Mouse (Mus musculus): ENCODE data around the gene Vmn1r218.
"Not testable (repeated sequence)": the region's sequence is repeated elsewhere in the genome, so short reads cannot be mapped to it uniquely, and the experiment has no call there.

Vmn1r218 gene

GRCm38 (mm10) chr13:23133099-23133498, at the start of gene Vmn1r218:
Vmn1r218 (plus strand) TSS chr13:23133155.
- no peak for DNase-seq

DNA sequence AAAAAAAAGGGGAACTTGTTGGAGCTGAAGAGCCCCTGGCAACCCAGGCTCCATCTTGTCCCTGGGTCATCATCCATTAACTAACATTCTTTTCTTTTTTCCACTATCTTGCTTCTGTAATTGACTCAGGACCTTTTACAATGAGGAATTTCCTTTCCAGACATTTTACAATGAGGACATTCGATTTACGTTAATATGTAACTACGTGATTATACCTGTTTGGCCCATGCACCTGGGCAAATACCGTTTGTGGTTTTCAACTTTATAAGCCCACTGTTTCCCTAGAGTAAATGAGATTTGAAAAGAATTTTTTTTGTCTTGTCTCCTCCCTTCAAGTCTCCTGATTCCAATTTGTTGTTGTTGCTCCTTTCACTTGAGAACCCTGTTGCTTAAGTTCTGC, 38.6 kb upstream of the Vmn1r218 start:
- no peak for DNase-seq

DNA sequence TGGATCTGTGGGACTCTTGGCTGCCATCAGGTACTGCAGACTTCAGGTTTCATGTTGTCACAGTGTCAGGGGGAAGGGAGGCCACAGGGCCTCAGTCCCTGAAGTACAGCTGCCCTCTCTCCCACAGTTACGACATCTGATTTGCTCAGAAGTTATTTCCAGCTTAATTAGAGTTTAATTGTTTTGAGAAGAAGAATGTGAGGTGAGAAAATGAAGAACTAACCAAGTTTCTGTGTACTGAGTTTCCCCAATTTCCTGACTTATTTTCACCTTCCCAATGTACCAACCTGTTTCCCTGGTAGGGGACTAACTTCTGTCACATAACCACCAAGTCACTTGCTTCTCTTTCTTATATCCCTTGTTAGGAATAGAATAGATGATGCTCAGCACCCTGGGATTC, 14.8 kb upstream of the Vmn1r218 start, which contains the start of gene Vmn1r217:
Gene Vmn1r217, minus strand, starts transcription at position 101 of the 400 bp plus-strand sequence.
- not testable (repeated sequence) for DNase-seq

DNA sequence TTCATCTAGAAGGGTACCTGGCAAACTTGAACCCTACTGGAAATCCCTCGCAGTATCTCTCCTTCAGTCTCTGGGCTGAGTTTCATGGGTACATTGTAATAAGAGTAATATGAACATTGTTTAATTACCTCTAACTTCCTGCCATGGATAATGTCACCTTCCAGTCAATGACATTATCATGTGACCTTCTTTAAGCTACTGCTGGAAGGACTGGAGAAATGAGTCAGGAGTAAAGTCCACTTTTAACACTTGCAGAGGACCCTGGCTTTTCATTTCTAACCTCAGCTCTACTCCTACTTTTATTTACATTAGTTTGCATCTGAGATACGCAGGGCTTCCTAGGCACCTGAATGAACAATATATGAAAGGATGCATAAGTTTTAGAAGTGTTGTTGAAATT, 12.3 kb upstream of the Vmn1r218 start:
- no peak for DNase-seq

DNA sequence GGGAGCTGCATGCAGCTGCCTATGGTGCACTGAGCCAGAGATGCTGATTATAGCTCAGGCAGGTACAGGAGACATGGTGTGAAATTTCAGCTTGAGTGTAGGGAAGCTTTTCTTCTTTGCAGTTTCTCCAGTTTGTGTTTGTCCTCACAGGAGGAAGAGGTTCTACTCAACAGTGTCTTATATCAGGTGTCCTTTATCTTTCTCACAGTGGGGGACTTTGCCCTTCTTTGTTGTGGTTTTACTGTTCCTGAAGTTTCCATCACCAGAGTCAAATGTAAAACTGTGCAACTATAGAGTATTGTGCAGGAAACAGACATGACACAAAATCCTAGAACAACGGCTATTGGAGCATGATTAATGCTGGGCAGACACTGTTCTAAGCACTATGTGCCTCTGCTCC, 546 bp downstream of the Vmn1r218 start:
- DNase-seq: no peak

DNA sequence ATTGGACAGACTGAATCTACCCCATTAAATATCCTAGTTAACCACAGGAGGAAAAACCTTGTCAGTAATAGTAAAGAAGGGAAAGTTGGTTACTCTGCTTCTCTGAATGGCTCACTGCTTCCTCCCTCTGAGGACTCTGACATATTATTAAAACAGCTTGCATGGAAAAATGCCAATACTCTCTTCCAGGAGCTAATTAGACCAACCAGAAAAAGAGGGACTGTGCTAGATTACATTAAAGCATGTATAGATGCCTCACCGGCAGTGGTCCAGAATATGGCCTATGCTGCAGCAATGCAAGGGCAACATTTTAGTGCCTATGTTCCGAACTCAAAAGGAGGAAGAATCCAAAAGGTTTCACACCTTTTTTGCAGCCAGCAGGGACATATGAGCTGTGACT, 5.9 kb downstream of the Vmn1r218 start:
- DNase-seq: no peak

- no peak for DNase-seq
These were observed 24.9 kb downstream of the Vmn1r218 start for GRCm38 (mm10) chr13:23157848-23158247.

GRCm38 (mm10) chr13:23159012-23159411, 26.1 kb downstream of the Vmn1r218 start, which contains the start of gene Vmn1r219:
Vmn1r219 (plus strand) TSS chr13:23159312.
- DNase-seq: no peak

- DNase-seq: not testable (repeated sequence)
These were observed 33.5 kb downstream of the Vmn1r218 start for GRCm38 (mm10) chr13:23166471-23166870.

- DNase-seq: no peak
These were observed 54.9 kb downstream of the Vmn1r218 start, which contains the start of gene Vmn1r220 for GRCm38 (mm10) chr13:23187875-23188274. Vmn1r220 (minus strand) TSS chr13:23187975.

Measured in thymus, postnatal 36 days (tissue).